Mouse (Mus musculus) bone marrow, adult 2 months (tissue): ENCODE measurements around the gene Cox4i1.

Source experiments
- CTCF ChIP-seq: fragments of 200-500 bp; IDR thresholded peaks from 2 replicates; pipeline ENCODE4 v1.5.1; 2011; ENCODE audit warnings: low read length, control low read depth; ENCODE audit not compliant: control insufficient read depth, insufficient read depth
- POLR2A ChIP-seq: fragments of 200-500 bp; IDR thresholded peaks from 2 replicates; pipeline ENCODE4 v1.6.1; 2011; ENCODE audit warnings: low read depth, mild to moderate bottlenecking, control low read depth, low read length, borderline replicate concordance; ENCODE audit not compliant: control insufficient read depth

GRCm38 (mm10) chr8:120679629-120680387 lies 11.8 kb downstream of the Cox4i1 start:
- TF ChIP-seq POLR2A, result no peak
- TF ChIP-seq CTCF, result no peak
